Mouse (Mus musculus): ENCODE results near the gene C130026I21Rik. TPM values are rescaled to one million over a fixed set of nuclear protein-coding genes. Genes with fewer than 3 reads are reported as not detected.
"Not testable (repeated sequence)": the region's sequence is repeated elsewhere in the genome, so short reads cannot be mapped to it uniquely, and the experiment has no call there.

C130026I21Rik gene
- polyA plus RNA-seq, 1 experiment from 2014 or later = 0.37 TPM

GRCm38 (mm10) chr1:85244941-85245340 is 25.4 kb downstream of the C130026I21Rik start:
- peaks cover 23% of the 10 kb centered on the region for H3K9me3 ChIP-seq (ENCODE audit: control insufficient read depth, low read length)
- WGBS = 66% methylated on average over 3 of the region's 4 CpGs
- H3K4me1 ChIP-seq (ENCODE audit: control insufficient read depth, insufficient read depth, low read length); DNase-seq; H3K36me3 ChIP-seq (ENCODE audit: control insufficient read depth, insufficient read depth, low read length); H3K4me3 ChIP-seq (replicated peaks; ENCODE audit: low read depth, low read length); H3K4me2 ChIP-seq (ENCODE audit: low read length); H3K27ac ChIP-seq (replicated peaks; ENCODE audit: low read depth, low read length); H3K27me3 ChIP-seq (ENCODE audit: control insufficient read depth, insufficient read depth, low read length); H3K9ac ChIP-seq (replicated peaks; ENCODE audit: low read length); ATAC-seq (ENCODE audit: low FRiP score, low TSS enrichment): not testable (repeated sequence)

- H3K9me3 ChIP-seq (ENCODE audit: control insufficient read depth, low read length) = peaks cover 30% of the 10 kb centered on the region
Measured at GRCm38 (mm10) chr1:85243023-85243422, 27.3 kb downstream of the C130026I21Rik start.

GRCm38 (mm10) chr1:85239018-85239775 is 31.2 kb downstream of the C130026I21Rik start:
- H3K9ac ChIP-seq (replicated peaks; ENCODE audit: low read length); H3K4me2 ChIP-seq (ENCODE audit: low read length); H3K4me1 ChIP-seq (ENCODE audit: control insufficient read depth, insufficient read depth, low read length); H3K27me3 ChIP-seq (ENCODE audit: control insufficient read depth, insufficient read depth, low read length); H3K27ac ChIP-seq (replicated peaks; ENCODE audit: low read depth, low read length); ATAC-seq (ENCODE audit: low FRiP score, low TSS enrichment); H3K4me3 ChIP-seq (replicated peaks; ENCODE audit: low read depth, low read length); DNase-seq; H3K36me3 ChIP-seq (ENCODE audit: control insufficient read depth, insufficient read depth, low read length): not testable (repeated sequence)
- 75% methylated on average over 4 of the region's 4 CpGs for WGBS
- H3K9me3 ChIP-seq (ENCODE audit: control insufficient read depth, low read length) = peaks cover 24% of the 10 kb centered on the region

More at GRCm38 (mm10) chr1:85243023-85243422, 27.3 kb downstream of the C130026I21Rik start:
- ATAC-seq (ENCODE audit: low FRiP score, low TSS enrichment); H3K4me1 ChIP-seq (ENCODE audit: control insufficient read depth, insufficient read depth, low read length); H3K9ac ChIP-seq (replicated peaks; ENCODE audit: low read length); H3K4me3 ChIP-seq (replicated peaks; ENCODE audit: low read depth, low read length); H3K36me3 ChIP-seq (ENCODE audit: control insufficient read depth, insufficient read depth, low read length); H3K27ac ChIP-seq (replicated peaks; ENCODE audit: low read depth, low read length); DNase-seq; H3K27me3 ChIP-seq (ENCODE audit: control insufficient read depth, insufficient read depth, low read length); H3K4me2 ChIP-seq (ENCODE audit: low read length): not testable (repeated sequence)
- WGBS = 64% methylated on average over 2 of the region's 2 CpGs

GRCm38 (mm10) chr1:85206531-85206930 is 63.8 kb downstream of the C130026I21Rik start:
- whole genome bisulfite sequencing = 39% methylated on average over 1 of the region's 2 CpGs
- not testable (repeated sequence) for H3K4me1 ChIP-seq (ENCODE audit: control insufficient read depth, insufficient read depth, low read length); H3K9me3 ChIP-seq (ENCODE audit: control insufficient read depth, low read length); H3K36me3 ChIP-seq (ENCODE audit: control insufficient read depth, insufficient read depth, low read length); H3K27ac ChIP-seq (replicated peaks; ENCODE audit: low read depth, low read length); DNase-seq; ATAC-seq (ENCODE audit: low FRiP score, low TSS enrichment); H3K4me3 ChIP-seq (replicated peaks; ENCODE audit: low read depth, low read length); H3K27me3 ChIP-seq (ENCODE audit: control insufficient read depth, insufficient read depth, low read length); H3K4me2 ChIP-seq (ENCODE audit: low read length); H3K9ac ChIP-seq (replicated peaks; ENCODE audit: low read length)

GRCm38 (mm10) chr1:85199523-85199922 is 70.8 kb downstream of the C130026I21Rik start:
- not testable (repeated sequence) for H3K4me2 ChIP-seq (ENCODE audit: low read length); DNase-seq; H3K4me3 ChIP-seq (replicated peaks; ENCODE audit: low read depth, low read length); H3K9ac ChIP-seq (replicated peaks; ENCODE audit: low read length); H3K36me3 ChIP-seq (ENCODE audit: control insufficient read depth, insufficient read depth, low read length); H3K9me3 ChIP-seq (ENCODE audit: control insufficient read depth, low read length); H3K27ac ChIP-seq (replicated peaks; ENCODE audit: low read depth, low read length); H3K27me3 ChIP-seq (ENCODE audit: control insufficient read depth, insufficient read depth, low read length); ATAC-seq (ENCODE audit: low FRiP score, low TSS enrichment); H3K4me1 ChIP-seq (ENCODE audit: control insufficient read depth, insufficient read depth, low read length)
- WGBS = 86% methylated on average over 3 of the region's 4 CpGs

GRCm38 (mm10) chr1:85198647-85199350 is 71.6 kb downstream of the C130026I21Rik start:
- not testable (repeated sequence) for H3K4me1 ChIP-seq (ENCODE audit: control insufficient read depth, insufficient read depth, low read length); H3K27me3 ChIP-seq (ENCODE audit: control insufficient read depth, insufficient read depth, low read length); H3K4me3 ChIP-seq (replicated peaks; ENCODE audit: low read depth, low read length); H3K9me3 ChIP-seq (ENCODE audit: control insufficient read depth, low read length); H3K36me3 ChIP-seq (ENCODE audit: control insufficient read depth, insufficient read depth, low read length); H3K4me2 ChIP-seq (ENCODE audit: low read length); H3K9ac ChIP-seq (replicated peaks; ENCODE audit: low read length); ATAC-seq (ENCODE audit: low FRiP score, low TSS enrichment); DNase-seq; H3K27ac ChIP-seq (replicated peaks; ENCODE audit: low read depth, low read length)

GRCm38 (mm10) chr1:85196732-85197131 is 73.6 kb downstream of the C130026I21Rik start:
- ATAC-seq (ENCODE audit: low FRiP score, low TSS enrichment) = not testable (repeated sequence)
- WGBS = 67% methylated on average over 4 of the region's 4 CpGs

GRCm38 (mm10) chr1:85193761-85194160 is 76.6 kb downstream of the C130026I21Rik start:
- H3K36me3 ChIP-seq (ENCODE audit: control insufficient read depth, insufficient read depth, low read length); H3K4me1 ChIP-seq (ENCODE audit: control insufficient read depth, insufficient read depth, low read length); H3K9me3 ChIP-seq (ENCODE audit: control insufficient read depth, low read length); DNase-seq; H3K4me3 ChIP-seq (replicated peaks; ENCODE audit: low read depth, low read length); H3K4me2 ChIP-seq (ENCODE audit: low read length); ATAC-seq (ENCODE audit: low FRiP score, low TSS enrichment); H3K9ac ChIP-seq (replicated peaks; ENCODE audit: low read length); H3K27me3 ChIP-seq (ENCODE audit: control insufficient read depth, insufficient read depth, low read length); H3K27ac ChIP-seq (replicated peaks; ENCODE audit: low read depth, low read length): not testable (repeated sequence)
- WGBS = 85% methylated on average over 5 of the region's 5 CpGs

More at GRCm38 (mm10) chr1:85196732-85197131, 73.6 kb downstream of the C130026I21Rik start:
- not testable (repeated sequence) for H3K36me3 ChIP-seq (ENCODE audit: control insufficient read depth, insufficient read depth, low read length); H3K9me3 ChIP-seq (ENCODE audit: control insufficient read depth, low read length); H3K27ac ChIP-seq (replicated peaks; ENCODE audit: low read depth, low read length); DNase-seq; H3K4me2 ChIP-seq (ENCODE audit: low read length); H3K9ac ChIP-seq (replicated peaks; ENCODE audit: low read length); H3K4me3 ChIP-seq (replicated peaks; ENCODE audit: low read depth, low read length); H3K4me1 ChIP-seq (ENCODE audit: control insufficient read depth, insufficient read depth, low read length); H3K27me3 ChIP-seq (ENCODE audit: control insufficient read depth, insufficient read depth, low read length)

All from midbrain, embryonic 14.5 days (tissue).